Mouse (Mus musculus) midbrain, embryonic 13.5 days (tissue): ENCODE results near the gene Ndufb10. TPM values are rescaled to one million over a fixed set of nuclear protein-coding genes. Genes with fewer than 3 reads are reported as not detected.
A peak's percentile ranks its signal among the peaks of the same experiment; 100 is the strongest.

Experiments used
- ATAC-seq: fragments of 200-750 bp; cut with Nextera tagmentation; 2 replicates; pipeline ENCODE4 v1.8.0; 2017; ENCODE audit warnings: mild to moderate bottlenecking, moderate TSS enrichment, moderate library complexity
- H3K27ac ChIP-seq: fragments of 300-500 bp; sonication (generic); 2 replicates; pipeline ENCODE4 v1.5.1; 2015; ENCODE audit warnings: inconsistent platforms, mild to moderate bottlenecking, moderate library complexity
- H3K27me3 ChIP-seq: fragments of 300-500 bp; sonication (generic); 2 replicates; pipeline ENCODE4 v1.6.1; 2015; ENCODE audit warnings: mild to moderate bottlenecking, inconsistent platforms
- H3K36me3 ChIP-seq: fragments of 300-500 bp; sonication (generic); 2 replicates; pipeline ENCODE4 v1.6.1; 2015; ENCODE audit warnings: mild to moderate bottlenecking, inconsistent platforms
- H3K4me1 ChIP-seq: fragments of 300-500 bp; sonication (generic); replicated peaks from 2 replicates; pipeline ENCODE4 v1.6.1; 2015; ENCODE audit warnings: inconsistent platforms
- H3K4me2 ChIP-seq: fragments of 300-500 bp; sonication (generic); replicated peaks from 2 replicates; pipeline ENCODE4 v1.6.1; 2015; ENCODE audit warnings: moderate library complexity, mild to moderate bottlenecking, inconsistent platforms
- H3K4me3 ChIP-seq: fragments of 300-500 bp; sonication (generic); replicated peaks from 2 replicates; pipeline ENCODE4 v1.5.1; 2015; ENCODE audit warnings: mild to moderate bottlenecking, inconsistent platforms
- H3K9ac ChIP-seq: fragments of 300-500 bp; sonication (generic); replicated peaks from 2 replicates; pipeline ENCODE4 v1.6.1; 2015; ENCODE audit warnings: mild to moderate bottlenecking, inconsistent platforms
- H3K9me3 ChIP-seq: fragments of 300-500 bp; sonication (generic); 2 replicates; pipeline ENCODE4 v1.6.1; 2016; ENCODE audit warnings: mild to moderate bottlenecking, inconsistent platforms
- WGBS: fragments of 180-500 bp; shearing (Covaris S2); methylation state at CpG from one replicate; pipeline ENCODE4 v1.1.7; 2015; 5-methylcytosine and 5-hydroxymethylcytosine counted together
- polyA plus RNA-seq: library from polyadenylated mRNA; unstranded; fragments of >200 nt; fragmentation: Nextera tagmentation; extraction: Ambion mirVana; gene quantifications from 2 replicates; pipeline ENCODE4 v1.2.1, GENCODE M21; 2015

The Ndufb10 gene
- polyA plus RNA-seq, 1 experiment from 2014 or later: 260 TPM

GRCm38 (mm10) chr17:24676187-24676586 is 48.1 kb downstream of the Ndufb10 start:
- H3K27me3 ChIP-seq: no peaks in the 10 kb centered on the region
- no peak for ATAC-seq
- H3K9ac ChIP-seq: no peak overlapping the region
- H3K4me3 ChIP-seq: no peak overlapping the region
- WGBS: 55% methylated on average over 2 of the region's 2 CpGs
- no peaks in the 10 kb centered on the region for H3K9me3 ChIP-seq
- no peak overlapping the region for H3K27ac ChIP-seq
- no peak overlapping the region for H3K4me2 ChIP-seq
- H3K4me1 ChIP-seq: peaks cover 12% of the 10 kb centered on the region
- H3K36me3 ChIP-seq: peaks cover 48% of the 10 kb centered on the region

- no peak for ATAC-seq
- peaks cover 29% of the 10 kb centered on the region for H3K36me3 ChIP-seq
- no peak overlapping the region for H3K9ac ChIP-seq
- H3K27me3 ChIP-seq: no peaks in the 10 kb centered on the region
- H3K27ac ChIP-seq: no peak overlapping the region
- WGBS: 90% methylated on average over 7 of the region's 7 CpGs
- no peak overlapping the region for H3K4me3 ChIP-seq
- H3K9me3 ChIP-seq: no peaks in the 10 kb centered on the region
- H3K4me2 ChIP-seq: no peak overlapping the region
- H3K4me1 ChIP-seq: peaks cover 24% of the 10 kb centered on the region
Measured at GRCm38 (mm10) chr17:24674277-24674676, 50.0 kb downstream of the Ndufb10 start.

GRCm38 (mm10) chr17:24672141-24672540 is 52.1 kb downstream of the Ndufb10 start:
- Histone ChIP-seq H3K4me1 (peaks cover 32% of the 10 kb centered on the region), H3K4me3 (no peak overlapping the region), H3K27me3 (no peaks in the 10 kb centered on the region), H3K27ac (no peak overlapping the region), H3K9me3 (no peaks in the 10 kb centered on the region), H3K4me2 (no peak overlapping the region), H3K9ac (0 out of 2 replicates have a peak overlapping the region, but pooled peaks have one; percentile 98), H3K36me3 (peaks cover 8% of the 10 kb centered on the region)
- 46% methylated on average over 5 of the region's 5 CpGs for WGBS
- ATAC-seq: no peak

Other genes with a start within 250 kb of the Ndufb10 start
- 38.6 and 41.4 TPM in 2 replicates for gene Mlst8, start 245.4 kb downstream of the Ndufb10 start, polyA plus RNA-seq
- 24.7 and 29.1 TPM in 2 replicates for gene Caskin1, start 235.9 kb downstream of the Ndufb10 start, polyA plus RNA-seq
- 97.3 and 106 TPM in 2 replicates for gene Traf7, start 196.5 kb downstream of the Ndufb10 start, polyA plus RNA-seq
- 2.9 TPM in 2 replicates for gene Rab26, start 190.3 kb downstream of the Ndufb10 start, polyA plus RNA-seq
- 17.7 and 19.4 TPM in 2 replicates for gene Pkd1, start 174.6 kb downstream of the Ndufb10 start, polyA plus RNA-seq
- 73.1 and 74.1 TPM in 2 replicates for gene Tsc2, start 91.8 kb downstream of the Ndufb10 start, polyA plus RNA-seq
- gene Nthl1, start 91.8 kb downstream of the Ndufb10 start, polyA plus RNA-seq: 10.0 and 10.8 TPM in 2 replicates
- gene Slc9a3r2, start 74.2 kb downstream of the Ndufb10 start, polyA plus RNA-seq: 21.3 and 23.5 TPM in 2 replicates
- gene Npw, start 66.0 kb downstream of the Ndufb10 start, polyA plus RNA-seq: not detected in 2 replicates
- 15.0 and 18.6 TPM in 2 replicates for gene Zfp598, start 54.8 kb downstream of the Ndufb10 start, polyA plus RNA-seq
- 95.0 and 98.1 TPM in 2 replicates for gene Syngr3, start 34.5 kb downstream of the Ndufb10 start, polyA plus RNA-seq
- gene Gfer, start 28.3 kb downstream of the Ndufb10 start, polyA plus RNA-seq: 36.7 and 39.9 TPM in 2 replicates
- 1.7 and 2.2 TPM in 2 replicates for gene Noxo1, start 28.2 kb downstream of the Ndufb10 start, polyA plus RNA-seq
- 81.4 and 84.3 TPM in 2 replicates for gene Tbl3, start 16.8 kb downstream of the Ndufb10 start, polyA plus RNA-seq
- gene Rnf151, start 6.4 kb downstream of the Ndufb10 start, polyA plus RNA-seq: not detected in 2 replicates
- 770 and 771 TPM in 2 replicates for gene Rps2, start 6.4 kb downstream of the Ndufb10 start, polyA plus RNA-seq
- not detected in 2 replicates for gene Rpl3l, start 3.3 kb upstream of the Ndufb10 start, polyA plus RNA-seq
- 18.0 and 19.6 TPM in 2 replicates for gene Msrb1, start 12.2 kb upstream of the Ndufb10 start, polyA plus RNA-seq
- gene Hs3st6, start 28.5 kb upstream of the Ndufb10 start, polyA plus RNA-seq: 0.13 and 0.22 TPM in 2 replicates
- not detected in 2 replicates for gene Meiob, start 79.8 kb upstream of the Ndufb10 start, polyA plus RNA-seq
- 43.9 and 49.7 TPM in 2 replicates for gene Hagh, start 115.7 kb upstream of the Ndufb10 start, polyA plus RNA-seq
- gene Fahd1, start 125.9 kb upstream of the Ndufb10 start, polyA plus RNA-seq: 17.9 and 18.4 TPM in 2 replicates
- 0.28 TPM in 1 of 2 replicates, not detected in the other for gene Igfals, start 141.5 kb upstream of the Ndufb10 start, polyA plus RNA-seq
- 68.2 and 75.3 TPM in 2 replicates for gene Nubp2, start 161.9 kb upstream of the Ndufb10 start, polyA plus RNA-seq
- gene Spsb3, start 162.2 kb upstream of the Ndufb10 start, polyA plus RNA-seq: 71.7 and 74.7 TPM in 2 replicates
- 36.8 and 38.4 TPM in 2 replicates for gene Eme2, start 170.6 kb upstream of the Ndufb10 start, polyA plus RNA-seq
- gene Mrps34, start 170.6 kb upstream of the Ndufb10 start, polyA plus RNA-seq: 73.0 and 82.3 TPM in 2 replicates
- 74.1 and 76.8 TPM in 2 replicates for gene Nme3, start 172.0 kb upstream of the Ndufb10 start, polyA plus RNA-seq
- gene Mapk8ip3, start 212.5 kb upstream of the Ndufb10 start, polyA plus RNA-seq: 83.1 and 83.8 TPM in 2 replicates
- gene Jpt2, start 236.2 kb upstream of the Ndufb10 start, polyA plus RNA-seq: 146 and 161 TPM in 2 replicates